Mouse (Mus musculus): ENCODE data around the gene Vti1b.
A peak's percentile ranks its signal among the peaks of the same experiment; 100 is the strongest.

The Vti1b gene

DNA sequence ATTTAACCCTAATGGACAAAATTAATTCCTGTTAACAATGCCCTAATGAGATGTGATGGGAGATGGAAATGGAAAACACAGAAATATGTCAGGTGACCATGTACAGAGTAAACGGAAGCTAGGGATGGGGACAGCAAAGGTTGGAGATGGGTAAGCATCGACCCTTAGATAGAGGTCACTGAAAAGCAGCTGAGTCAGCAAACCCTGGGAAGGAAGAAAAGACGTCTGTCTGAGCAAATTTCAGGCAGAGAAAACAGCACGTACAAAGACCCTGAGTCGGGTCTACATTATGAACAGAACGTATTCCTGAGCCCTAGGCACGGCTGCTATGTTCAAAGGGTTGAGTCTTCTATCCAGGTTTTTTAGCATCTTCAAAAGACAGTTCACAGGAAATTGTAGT, 35.5 kb downstream of the Vti1b start:
- DNase-seq (ENCODE audit: low read depth), result no peak

- peak; percentile 23 for DNase-seq (ENCODE audit: low read depth)
Measured at GRCm38 (mm10) chr12:79135105-79135504, 37.4 kb downstream of the Vti1b start.

- no peak for DNase-seq (ENCODE audit: low read depth)
Measured at GRCm38 (mm10) chr12:79134676-79135075, 37.8 kb downstream of the Vti1b start.

GRCm38 (mm10) chr12:79131706-79132460, 40.6 kb downstream of the Vti1b start:
- peak; percentile 93 for DNase-seq (ENCODE audit: low read depth)

DNA sequence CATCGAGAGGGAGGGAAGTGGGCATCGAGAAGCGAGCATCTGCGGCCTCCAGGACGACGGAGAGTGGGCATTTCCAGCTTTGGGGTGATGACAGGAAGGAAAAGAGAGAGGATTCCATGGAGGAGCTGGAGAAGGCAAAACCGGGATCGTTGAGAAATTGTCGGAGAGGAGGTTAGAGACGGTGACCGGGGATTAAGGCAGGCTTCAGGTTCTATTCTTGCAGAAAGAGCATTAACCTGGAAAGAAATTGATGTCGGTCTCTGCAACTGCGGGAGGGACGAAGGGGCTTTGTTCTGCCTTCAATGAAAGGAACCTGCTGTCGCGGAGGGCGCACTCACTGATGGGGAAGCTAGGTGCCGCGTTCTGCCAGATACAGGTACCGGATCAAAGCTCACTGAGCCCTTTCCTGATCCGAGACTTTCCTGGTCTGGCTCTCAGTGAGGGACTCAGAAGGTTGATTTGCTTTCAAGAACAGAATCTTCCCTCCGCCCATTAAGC, 41.2 kb downstream of the Vti1b start:
- DNase-seq (ENCODE audit: low read depth), result no peak

GRCm38 (mm10) chr12:79130299-79131177, 41.9 kb downstream of the Vti1b start, which contains the start of gene Arg2:
Arg2 (plus strand) TSS chr12:79130777.
- DNase-seq (ENCODE audit: low read depth), result no peak

- DNase-seq (ENCODE audit: low read depth), result peak; percentile 71
Measured at GRCm38 (mm10) chr12:79122820-79123219, 49.6 kb downstream of the Vti1b start.

- DNase-seq (ENCODE audit: low read depth), result no peak
Measured at GRCm38 (mm10) chr12:79118991-79119390, 53.5 kb downstream of the Vti1b start.
